Mouse (Mus musculus): Measurements from ENCODE around the gene Rerg.

Gene Rerg

GRCm38 (mm10) chr6:137126224-137126623, 44.1 kb downstream of the Rerg start:
- no peak for DNase-seq

GRCm38 (mm10) chr6:137125433-137125832, 44.9 kb downstream of the Rerg start:
- DNase-seq: no peak

- no peak for DNase-seq
Observed at GRCm38 (mm10) chr6:137125006-137125405, 45.3 kb downstream of the Rerg start.

- no peak for DNase-seq
Observed at GRCm38 (mm10) chr6:137116849-137117473, 53.3 kb downstream of the Rerg start.

- no peak for DNase-seq
Observed at GRCm38 (mm10) chr6:137114859-137115258, 55.4 kb downstream of the Rerg start.

DNA sequence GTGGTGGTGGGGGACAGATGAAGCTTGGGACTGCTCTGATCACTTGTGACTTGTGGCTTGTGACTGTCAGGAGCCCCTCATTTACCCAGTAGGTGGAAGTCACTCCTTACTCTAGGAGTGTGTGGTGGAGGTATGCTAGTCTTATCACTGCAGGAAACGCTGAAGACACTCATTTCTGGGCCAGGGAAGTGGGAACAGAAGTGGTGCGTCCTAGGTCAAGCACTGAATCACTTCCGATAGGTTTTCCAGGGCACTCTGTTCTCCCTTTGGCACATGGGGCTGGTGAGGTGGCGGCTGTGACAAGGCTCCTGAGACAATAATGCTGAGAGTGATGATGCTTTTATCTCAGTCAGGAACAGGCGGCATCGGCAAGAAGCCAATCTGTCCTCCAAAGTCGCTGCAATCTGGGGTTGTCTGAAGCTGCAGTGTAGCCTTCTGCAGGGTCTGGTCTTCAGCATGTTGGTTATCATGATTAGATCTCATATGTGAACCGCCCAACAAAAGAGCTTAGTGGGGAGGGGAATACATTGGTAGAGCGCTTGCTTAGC, 59.0 kb downstream of the Rerg start:
- DNase-seq: no peak

GRCm38 (mm10) chr6:137110778-137111174, 59.5 kb downstream of the Rerg start:
- no peak for DNase-seq

DNA sequence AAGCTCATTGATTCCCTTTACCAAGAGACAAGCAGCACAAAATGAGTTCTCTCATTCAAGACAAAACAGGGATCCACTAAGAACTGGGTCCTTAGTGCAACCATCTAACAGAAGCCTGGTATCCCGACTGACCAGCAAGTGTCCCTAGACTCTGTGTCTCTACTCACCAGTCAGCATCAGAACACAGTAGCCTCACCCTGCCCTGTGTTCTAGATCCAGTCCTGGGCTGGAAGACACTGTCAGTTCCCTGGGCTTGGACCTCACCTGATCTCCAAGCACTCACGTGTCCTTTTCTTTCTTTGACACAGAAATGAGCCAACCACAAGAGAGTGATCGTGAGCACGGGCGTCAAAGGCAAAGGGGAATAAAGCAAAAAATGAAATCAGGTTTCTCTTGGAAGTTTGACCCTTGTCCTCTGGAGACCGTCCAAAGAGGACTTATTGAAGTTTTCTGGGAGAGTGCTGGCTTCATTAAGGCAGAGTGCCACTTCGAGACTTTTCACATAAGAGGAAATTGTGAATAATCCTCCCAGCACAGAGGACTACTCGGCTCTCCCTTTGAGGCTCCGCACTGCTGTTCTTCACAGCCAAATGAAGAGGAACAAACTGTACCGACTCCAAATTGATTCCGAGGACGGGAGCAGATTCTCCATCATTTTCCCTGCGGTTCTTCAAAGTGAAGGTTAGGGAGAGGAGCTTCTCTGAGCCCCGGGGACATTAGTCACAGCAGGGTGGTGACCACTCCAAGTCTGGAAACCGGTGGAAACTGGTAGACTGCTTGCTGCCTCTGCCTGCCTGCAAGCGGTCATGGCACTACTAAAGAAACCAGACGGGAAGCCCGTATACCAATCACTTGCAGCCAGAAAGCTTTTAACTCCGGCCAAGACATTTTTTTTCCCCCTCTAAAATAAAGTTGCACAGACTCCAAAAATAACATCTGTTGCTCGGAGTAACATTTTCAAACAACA, 60.2 kb downstream of the Rerg start:
- DNase-seq: no peak

- DNase-seq: no peak
Observed at GRCm38 (mm10) chr6:137105285-137105684, 65.0 kb downstream of the Rerg start.

GRCm38 (mm10) chr6:137102662-137103179, 67.6 kb downstream of the Rerg start:
- no peak for DNase-seq

DNA sequence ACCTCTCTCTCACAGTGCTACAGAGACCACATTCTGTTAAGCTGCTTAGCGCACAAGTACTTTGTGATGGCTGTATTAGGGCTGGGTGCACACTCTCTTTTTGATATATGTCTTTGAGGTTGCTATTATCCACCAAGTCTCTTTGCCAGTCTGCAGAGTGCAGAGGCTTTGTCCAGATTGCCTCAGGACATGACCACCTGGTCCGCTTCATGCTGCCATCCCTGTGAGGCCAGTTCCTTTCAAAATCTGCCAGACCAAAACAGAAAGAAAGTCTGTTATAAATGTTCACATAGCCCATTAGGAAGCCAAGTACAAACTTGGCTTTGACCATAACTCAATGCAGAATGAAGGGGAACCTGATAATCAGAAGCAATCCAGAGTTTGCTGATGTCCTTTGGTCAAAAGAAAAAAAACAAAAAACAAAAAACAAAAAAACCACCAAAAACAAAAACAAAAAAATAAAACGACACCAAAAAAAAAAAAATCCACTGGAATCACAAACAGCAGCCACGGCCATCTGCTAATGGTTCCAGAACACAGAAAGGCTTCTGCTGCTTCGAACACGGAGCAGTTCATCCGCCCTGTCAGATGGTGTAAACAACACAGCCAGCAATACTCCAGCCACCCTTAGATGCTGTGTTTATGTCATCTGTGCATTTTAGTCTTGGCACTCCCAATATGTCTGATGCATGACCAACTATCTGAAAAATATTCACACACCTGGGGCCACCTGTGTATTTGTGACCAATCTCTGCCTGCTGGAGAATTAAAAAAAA, 68.2 kb downstream of the Rerg start:
- no peak for DNase-seq

DNA sequence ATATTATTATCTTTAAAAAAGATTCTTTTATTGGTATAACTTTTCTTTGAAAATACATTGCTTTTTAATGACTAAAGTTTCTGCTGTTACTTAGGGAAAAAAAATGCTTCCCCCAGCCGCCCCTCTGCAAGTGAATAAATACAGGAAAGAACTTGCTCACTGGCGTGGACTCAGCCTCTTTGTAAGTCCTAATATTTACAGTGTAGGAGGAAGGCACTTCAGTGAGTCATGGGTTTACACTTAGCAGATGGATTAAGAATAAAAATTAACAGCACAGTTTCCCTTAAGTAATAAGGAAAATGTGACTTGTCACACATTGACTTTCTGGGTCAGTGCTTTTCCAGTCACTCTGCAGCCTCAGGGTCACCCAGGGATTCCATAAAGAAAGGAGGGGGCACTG, 70.0 kb downstream of the Rerg start:
- no peak for DNase-seq

- peak; percentile 13 to 16 for DNase-seq
Observed at GRCm38 (mm10) chr6:137098232-137099191, 71.8 kb downstream of the Rerg start.

DNA sequence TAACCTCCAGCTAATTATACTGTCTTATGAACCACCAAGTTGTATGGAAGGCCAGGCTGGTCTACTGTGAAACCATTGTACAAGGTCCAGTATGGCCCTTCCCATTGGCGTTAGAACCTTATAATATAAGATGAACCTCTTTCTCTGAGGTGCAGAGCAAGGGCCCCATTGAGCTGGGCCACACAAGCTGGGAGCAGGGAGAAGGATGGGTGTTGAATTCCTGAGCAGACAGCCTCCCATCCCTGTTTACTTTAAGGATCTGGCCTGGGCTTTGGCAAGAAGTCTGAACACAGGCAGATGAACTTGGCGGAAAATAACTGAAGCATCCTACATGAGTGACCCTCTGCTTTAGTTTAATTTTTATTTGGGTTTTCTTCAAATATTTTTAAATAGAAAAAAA, 75.8 kb downstream of the Rerg start:
- DNase-seq: no peak

DNA sequence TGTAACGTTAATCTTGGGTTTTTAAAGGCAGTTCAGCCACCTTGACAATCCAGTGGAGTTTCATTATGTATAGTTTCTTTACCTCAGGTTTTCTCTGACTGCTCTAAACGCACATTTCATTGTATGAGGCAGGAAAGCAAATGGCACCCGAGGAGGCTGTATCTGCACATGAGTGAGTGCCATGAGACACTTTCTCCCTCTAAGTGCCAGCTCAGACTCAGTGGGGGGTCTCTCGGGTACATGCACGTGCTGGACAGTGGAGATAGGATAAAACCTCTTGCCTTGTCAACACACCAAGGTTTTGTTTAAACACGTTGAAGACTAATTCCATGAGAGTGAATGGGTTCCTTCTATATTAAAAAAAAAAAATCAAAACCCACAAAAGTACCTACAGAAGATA, 81.8 kb downstream of the Rerg start:
- DNase-seq: no peak

GRCm38 (mm10) chr6:137087956-137088355, 82.3 kb downstream of the Rerg start:
- no peak for DNase-seq

DNA sequence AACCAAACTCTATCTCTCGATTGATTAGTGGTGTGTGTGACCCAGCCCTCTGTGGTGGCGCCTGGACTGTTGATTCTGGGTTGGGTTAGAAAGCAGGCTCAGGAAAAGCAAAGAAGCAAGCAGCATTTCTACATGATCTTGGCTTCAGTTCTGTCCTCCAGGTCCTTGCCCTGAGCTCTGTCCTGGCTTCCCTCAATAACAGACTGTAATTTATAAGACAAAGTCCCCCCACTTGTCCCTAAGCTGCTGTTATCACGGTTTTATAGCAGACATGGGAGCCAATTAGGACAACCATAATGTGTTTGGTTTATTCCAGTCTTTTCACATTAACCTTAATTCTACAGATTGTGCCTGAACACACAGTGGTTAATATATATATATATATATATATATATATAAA, 82.8 kb downstream of the Rerg start:
- no peak for DNase-seq

DNA sequence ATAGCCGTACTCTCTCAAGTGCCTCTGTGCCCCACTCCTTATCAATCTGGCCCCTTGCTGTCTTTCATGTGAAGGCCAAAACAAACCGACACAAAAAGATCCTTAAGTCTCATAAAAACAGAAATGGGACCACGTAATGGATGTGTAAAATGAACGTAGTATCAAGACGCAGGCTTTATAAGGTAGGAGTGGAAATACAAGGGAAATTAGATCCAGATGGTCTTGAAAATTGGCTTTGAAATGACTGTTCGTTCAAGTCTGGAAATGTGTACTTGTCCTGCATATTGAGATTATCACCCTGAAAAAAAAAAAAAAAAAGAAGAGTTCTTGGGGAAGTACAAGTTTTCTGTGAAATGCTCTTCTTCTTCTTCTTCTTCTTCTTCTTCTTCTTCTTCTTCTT, 90.6 kb downstream of the Rerg start:
- no peak for DNase-seq

DNA sequence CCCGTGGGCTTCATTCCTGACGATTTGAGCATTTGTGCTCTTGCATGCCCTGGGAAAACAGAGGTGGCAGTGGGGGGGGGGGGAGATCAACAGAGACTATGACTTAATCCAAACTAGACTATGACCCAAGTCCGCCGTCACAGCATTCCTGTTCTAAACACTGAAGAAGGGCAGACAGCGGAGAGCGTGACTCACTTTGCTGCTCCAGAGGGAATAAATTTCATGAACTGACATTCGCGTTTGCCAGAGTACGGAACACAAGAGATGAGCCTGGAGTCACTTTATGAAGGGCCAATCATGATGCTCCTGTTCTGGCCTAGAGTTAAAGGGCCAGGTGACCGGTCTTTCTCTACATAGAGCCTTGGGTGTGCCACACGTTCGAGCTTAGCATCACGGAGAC, 93.6 kb downstream of the Rerg start:
- DNase-seq: no peak

GRCm38 (mm10) chr6:137076225-137076624, 94.1 kb downstream of the Rerg start:
- no peak for DNase-seq

GRCm38 (mm10) chr6:137072256-137072655, 98.0 kb downstream of the Rerg start:
- DNase-seq: no peak

DNA sequence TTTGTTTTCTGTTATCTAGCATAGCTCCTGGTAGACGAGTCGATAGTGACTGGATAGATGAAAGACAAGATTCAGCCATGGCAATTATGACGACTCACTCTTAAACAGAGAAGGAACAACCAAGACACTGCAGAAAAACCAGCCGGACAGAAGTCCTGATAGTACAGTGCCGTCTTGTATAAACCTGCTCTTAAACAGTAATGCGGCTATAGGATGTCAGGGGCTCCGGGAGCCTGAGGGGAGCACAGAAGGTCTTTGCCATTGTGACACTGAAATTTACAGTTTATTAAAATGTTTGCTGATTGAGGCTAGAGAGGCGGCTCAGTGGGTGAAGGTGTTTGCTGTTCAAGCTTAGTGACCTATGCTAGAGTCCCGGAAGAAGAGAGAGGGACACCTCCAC, 98.8 kb downstream of the Rerg start:
- DNase-seq: no peak
